Mouse (Mus musculus) E14TG2a.4 (cell line): Measurements from ENCODE around the gene Klhl25.
A peak's percentile ranks its signal among the peaks of the same experiment; 100 is the strongest.

ENCODE experiments used
- CTCF ChIP-seq: conservative IDR thresholded peaks from 2 replicates; pipeline ENCODE4 v1.5.1; 2014; ENCODE audit warnings: low read length
- NANOG ChIP-seq: IDR thresholded peaks from 2 replicates; pipeline ENCODE4 v1.6.1; 2014; ENCODE audit warnings: borderline replicate concordance, low read length, mixed read lengths
- POU5F1 ChIP-seq: IDR thresholded peaks from 2 replicates; pipeline ENCODE4 v1.6.1; 2014; ENCODE audit warnings: low read length, borderline replicate concordance

- peak; percentile 14 for TF ChIP-seq CTCF
- no peak for TF ChIP-seq NANOG
- no peak for TF ChIP-seq POU5F1
Observed at GRCm38 (mm10) chr7:75873216-75873615, 25.1 kb downstream of the Klhl25 start.
